Mouse (Mus musculus) liver, postnatal 0 days (tissue): ENCODE results near the gene Olfr600. TPM values are rescaled to one million over a fixed set of nuclear protein-coding genes. Genes with fewer than 3 reads are reported as not detected.
"Not testable (repeated sequence)": the region's sequence is repeated elsewhere in the genome, so short reads cannot be mapped to it uniquely, and the experiment has no call there.

Experiments used
- ATAC-seq: fragments of 200-750 bp; cut with Nextera tagmentation; 2 replicates; pipeline ENCODE4 v1.8.0; 2017; ENCODE audit warnings: mild to moderate bottlenecking, moderate library complexity
- DNase-seq: peaks from one replicate; pipeline ENCODE4 v3.0.0-alpha.2; 2016
- H3K27ac ChIP-seq: fragments of 300-500 bp; sonication (generic); 2 replicates; pipeline ENCODE4 v1.5.1; 2014; ENCODE audit warnings: antibody characterized with exemption, moderate library complexity, mild to moderate bottlenecking, low read depth
- H3K27me3 ChIP-seq: fragments of 300-500 bp; sonication (generic); 2 replicates; pipeline ENCODE4 v1.6.1; 2014; ENCODE audit warnings: low read length, control low read depth, mixed read lengths; ENCODE audit not compliant: insufficient read depth
- H3K36me3 ChIP-seq: fragments of 300-500 bp; sonication (generic); replicated peaks from 2 replicates; pipeline ENCODE4 v1.6.1; 2014; ENCODE audit warnings: mild to moderate bottlenecking, control low read depth, low read length, moderate library complexity, mixed read lengths; ENCODE audit not compliant: insufficient read depth
- H3K4me1 ChIP-seq: fragments of 300-500 bp; sonication (generic); 2 replicates; pipeline ENCODE4 v1.6.1; 2014; ENCODE audit warnings: antibody characterized with exemption, mild to moderate bottlenecking, control low read depth; ENCODE audit not compliant: insufficient read depth
- H3K4me2 ChIP-seq: fragments of 300-500 bp; sonication (generic); 2 replicates; pipeline ENCODE4 v1.6.1; 2014; ENCODE audit warnings: low read depth, mild to moderate bottlenecking, low read length, moderate library complexity, mixed read lengths
- H3K4me3 ChIP-seq: fragments of 300-500 bp; sonication (generic); 2 replicates; pipeline ENCODE4 v1.5.1; 2014; ENCODE audit warnings: low read depth, low read length
- H3K9ac ChIP-seq: fragments of 300-500 bp; sonication (generic); replicated peaks from 2 replicates; pipeline ENCODE4 v1.6.1; 2014; ENCODE audit warnings: mild to moderate bottlenecking, moderate library complexity
- H3K9me3 ChIP-seq: fragments of 300-500 bp; sonication (generic); 2 replicates; pipeline ENCODE4 v1.6.1; 2016; ENCODE audit warnings: mild to moderate bottlenecking, control low read depth, low read length, mixed read lengths
- CTCF ChIP-seq: sonication (generic); IDR thresholded peaks from 2 replicates; pipeline ENCODE4 v1.5.1; 2016; ENCODE audit warnings: antibody characterized with exemption, low read depth
- EP300 ChIP-seq: IDR thresholded peaks from 2 replicates; pipeline ENCODE4 v1.6.1; 2016; ENCODE audit warnings: antibody characterized with exemption, low read depth, mild to moderate bottlenecking
- WGBS: fragments of 180-500 bp; shearing (Covaris S2); extraction: QIAGEN DNeasy Blood & Tissue Kit; methylation state at CpG from one replicate; pipeline ENCODE4 v1.1.7; 2014; ENCODE audit not compliant: insufficient replicate concordance; 5-methylcytosine and 5-hydroxymethylcytosine counted together
- polyA plus RNA-seq: library from polyadenylated mRNA; unstranded; fragments of >200 nt; fragmentation: Nextera tagmentation; extraction: Ambion mirVana; gene quantifications from 2 replicates; pipeline ENCODE4 v1.2.1, GENCODE M21; 2015

Olfr600 gene
- polyA plus RNA-seq: not detected in 2 replicates

- Histone ChIP-seq H3K9me3 (no peaks in the 10 kb centered on the region), H3K9ac (no peak within 1 kb of the TSS), H3K4me2 (no peak within 1 kb of the TSS), H3K36me3 (no peaks in the 10 kb centered on the region), H3K4me3 (no peak within 1 kb of the TSS), H3K4me1 (no peaks in the 10 kb centered on the region), H3K27ac (no peak within 1 kb of the TSS), H3K27me3 (no peaks in the 10 kb centered on the region)
- DNase-seq (no peak), ATAC-seq (no peak)
- TF ChIP-seq EP300: no peak
Observed at GRCm38 (mm10) chr7:103349569-103349968, at the start of gene Olfr600. Olfr600 (minus strand) TSS chr7:103349669.

GRCm38 (mm10) chr7:103398981-103399380, 49.5 kb upstream of the Olfr600 start:
- TF ChIP-seq CTCF (no peak), EP300 (no peak)
- H3K4me2 ChIP-seq: no peak overlapping the region
- ATAC-seq (no peak), DNase-seq (no peak)
- H3K27ac ChIP-seq: no peak overlapping the region
- no peaks in the 10 kb centered on the region for H3K4me1 ChIP-seq
- no peaks in the 10 kb centered on the region for H3K9me3 ChIP-seq
- no peaks in the 10 kb centered on the region for H3K27me3 ChIP-seq
- no peaks in the 10 kb centered on the region for H3K36me3 ChIP-seq
- WGBS: 14% methylated on average over 1 of the region's 1 CpGs
- H3K9ac ChIP-seq: no peak overlapping the region
- no peak overlapping the region for H3K4me3 ChIP-seq

GRCm38 (mm10) chr7:103397758-103398157, 48.3 kb upstream of the Olfr600 start:
- Histone ChIP-seq H3K4me1 (no peaks in the 10 kb centered on the region), H3K9me3 (no peaks in the 10 kb centered on the region), H3K36me3 (no peaks in the 10 kb centered on the region), H3K9ac (no peak overlapping the region), H3K27ac (no peak overlapping the region), H3K27me3 (no peaks in the 10 kb centered on the region), H3K4me2 (no peak overlapping the region), H3K4me3 (no peak overlapping the region)
- DNase-seq: no peak
- ATAC-seq: no peak
- TF ChIP-seq EP300: no peak
- TF ChIP-seq CTCF: no peak

GRCm38 (mm10) chr7:103386077-103386476, 36.6 kb upstream of the Olfr600 start, which contains the start of gene Olfr603:
Olfr603 (minus strand) TSS chr7:103386177.
- no peaks in the 10 kb centered on the region for H3K9me3 ChIP-seq
- no peak within 1 kb of the TSS for H3K9ac ChIP-seq
- H3K4me1 ChIP-seq: no peaks in the 10 kb centered on the region
- ATAC-seq (no peak), DNase-seq (no peak)
- no peak within 1 kb of the TSS for H3K4me2 ChIP-seq
- H3K27me3 ChIP-seq: no peaks in the 10 kb centered on the region
- no peaks in the 10 kb centered on the region for H3K36me3 ChIP-seq
- H3K4me3 ChIP-seq: no peak within 1 kb of the TSS
- no peak within 1 kb of the TSS for H3K27ac ChIP-seq
- TF ChIP-seq EP300 (no peak), CTCF (no peak)

GRCm38 (mm10) chr7:103362555-103362954, 13.1 kb upstream of the Olfr600 start, which contains the start of gene Olfr601:
Olfr601 (minus strand) TSS chr7:103362655.
- DNase-seq (no peak), ATAC-seq (no peak)
- Histone ChIP-seq H3K9me3 (no peaks in the 10 kb centered on the region), H3K9ac (no peak within 1 kb of the TSS), H3K4me2 (no peak within 1 kb of the TSS), H3K27me3 (no peaks in the 10 kb centered on the region), H3K4me3 (no peak within 1 kb of the TSS), H3K36me3 (no peaks in the 10 kb centered on the region), H3K27ac (no peak within 1 kb of the TSS), H3K4me1 (no peaks in the 10 kb centered on the region)
- whole genome bisulfite sequencing: 74% methylated on average over 1 of the region's 1 CpGs
- TF ChIP-seq CTCF: no peak
- no peak for TF ChIP-seq EP300

GRCm38 (mm10) chr7:103335617-103336016, 13.9 kb downstream of the Olfr600 start, which contains the start of gene Olfr599:
Olfr599 (plus strand) TSS chr7:103335917.
- DNase-seq: no peak
- no peaks in the 10 kb centered on the region for H3K9me3 ChIP-seq
- no peaks in the 10 kb centered on the region for H3K27me3 ChIP-seq
- ATAC-seq: no peak
- TF ChIP-seq CTCF (no peak), EP300 (no peak)
- whole genome bisulfite sequencing: 78% methylated on average over 1 of the region's 1 CpGs
- H3K9ac ChIP-seq: no peak within 1 kb of the TSS
- no peak within 1 kb of the TSS for H3K27ac ChIP-seq
- no peak within 1 kb of the TSS for H3K4me3 ChIP-seq
- H3K4me2 ChIP-seq: no peak within 1 kb of the TSS
- no peaks in the 10 kb centered on the region for H3K4me1 ChIP-seq
- H3K36me3 ChIP-seq: no peaks in the 10 kb centered on the region

- H3K4me2 ChIP-seq: no peak within 1 kb of the TSS
- no peak within 1 kb of the TSS for H3K9ac ChIP-seq
- no peaks in the 10 kb centered on the region for H3K27me3 ChIP-seq
- no peaks in the 10 kb centered on the region for H3K9me3 ChIP-seq
- no peak for DNase-seq
- H3K4me1 ChIP-seq: no peaks in the 10 kb centered on the region
- TF ChIP-seq CTCF (no peak), EP300 (no peak)
- ATAC-seq: no peak
- no peak within 1 kb of the TSS for H3K27ac ChIP-seq
- H3K36me3 ChIP-seq: no peaks in the 10 kb centered on the region
- H3K4me3 ChIP-seq: no peak within 1 kb of the TSS
Observed at GRCm38 (mm10) chr7:103323268-103323667, 26.2 kb downstream of the Olfr600 start, which contains the start of gene Olfr598. Olfr598 (plus strand) TSS chr7:103323568.

GRCm38 (mm10) chr7:103316015-103316414, 33.5 kb downstream of the Olfr600 start, which contains the start of gene Olfr597:
Olfr597 (plus strand) TSS chr7:103316315.
- WGBS: 73% methylated on average over 2 of the region's 2 CpGs
- H3K27me3 ChIP-seq, H3K36me3 ChIP-seq, H3K27ac ChIP-seq, H3K4me3 ChIP-seq, H3K9ac ChIP-seq, H3K4me2 ChIP-seq, DNase-seq, H3K9me3 ChIP-seq, ATAC-seq, H3K4me1 ChIP-seq: not testable (repeated sequence)

GRCm38 (mm10) chr7:103305348-103305747, 44.1 kb downstream of the Olfr600 start, which contains the start of gene Olfr596:
Olfr596 (plus strand) TSS chr7:103305648.
- not testable (repeated sequence) for H3K27me3 ChIP-seq, H3K27ac ChIP-seq, H3K4me2 ChIP-seq, H3K4me3 ChIP-seq, ATAC-seq, H3K9ac ChIP-seq, H3K36me3 ChIP-seq, H3K4me1 ChIP-seq, H3K9me3 ChIP-seq, DNase-seq
- 75% methylated on average over 2 of the region's 2 CpGs for WGBS
